Mouse (Mus musculus) embryo, embryonic 11 days (tissue): ENCODE results near the gene 4932414N04Rik.
A peak's percentile ranks its signal among the peaks of the same experiment; 100 is the strongest.
"Not testable (repeated sequence)": the region's sequence is repeated elsewhere in the genome, so short reads cannot be mapped to it uniquely, and the experiment has no call there.

ENCODE experiments used
- DNase-seq: peaks from one replicate; pipeline ENCODE4 v3.0.0-alpha.2; 2015

The 4932414N04Rik gene

DNA sequence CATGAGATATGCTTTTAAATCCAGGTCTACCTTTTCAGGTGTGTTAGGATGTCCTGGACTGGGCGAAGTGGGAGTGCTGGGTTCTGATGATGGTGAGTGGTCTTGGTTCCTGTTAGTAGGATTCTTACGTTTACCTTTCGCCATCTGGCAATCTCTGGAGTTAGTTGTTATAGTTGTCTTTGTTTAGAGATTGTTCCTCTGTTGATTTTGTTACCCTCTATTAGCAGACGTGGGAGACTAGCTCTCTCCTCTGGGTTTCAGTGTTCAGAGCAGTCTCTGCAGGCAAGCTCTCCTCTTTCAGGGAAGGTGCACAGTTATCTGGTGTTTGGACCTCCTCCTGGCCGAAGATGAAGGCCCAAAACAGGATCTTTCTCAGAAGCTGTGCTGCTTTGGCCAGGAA is at the start of gene 4932414N04Rik:
Gene 4932414N04Rik, plus strand, starts transcription at position 301 of the 400 bp plus-strand sequence.
- DNase-seq, result not testable (repeated sequence)

DNA sequence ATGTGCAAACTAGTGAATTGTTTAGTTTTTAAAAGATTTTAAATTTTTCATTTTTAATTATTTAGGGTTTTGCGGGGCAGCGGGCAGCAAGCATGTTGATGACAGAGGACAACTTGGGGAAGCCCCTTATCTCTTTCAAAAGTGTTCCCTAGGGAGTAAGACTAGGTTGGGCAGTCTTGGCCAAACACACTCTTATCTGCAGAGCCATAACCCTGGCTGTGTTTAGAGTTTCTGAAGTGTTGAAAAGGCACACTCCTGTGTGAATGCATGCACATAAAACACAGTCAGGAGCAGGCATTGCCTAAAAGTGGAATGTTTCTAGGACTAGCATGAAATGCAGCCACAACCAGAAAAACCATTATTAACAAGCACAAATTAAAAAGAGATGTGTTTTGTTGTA is 75.9 kb downstream of the 4932414N04Rik start:
- DNase-seq, result no peak

DNA sequence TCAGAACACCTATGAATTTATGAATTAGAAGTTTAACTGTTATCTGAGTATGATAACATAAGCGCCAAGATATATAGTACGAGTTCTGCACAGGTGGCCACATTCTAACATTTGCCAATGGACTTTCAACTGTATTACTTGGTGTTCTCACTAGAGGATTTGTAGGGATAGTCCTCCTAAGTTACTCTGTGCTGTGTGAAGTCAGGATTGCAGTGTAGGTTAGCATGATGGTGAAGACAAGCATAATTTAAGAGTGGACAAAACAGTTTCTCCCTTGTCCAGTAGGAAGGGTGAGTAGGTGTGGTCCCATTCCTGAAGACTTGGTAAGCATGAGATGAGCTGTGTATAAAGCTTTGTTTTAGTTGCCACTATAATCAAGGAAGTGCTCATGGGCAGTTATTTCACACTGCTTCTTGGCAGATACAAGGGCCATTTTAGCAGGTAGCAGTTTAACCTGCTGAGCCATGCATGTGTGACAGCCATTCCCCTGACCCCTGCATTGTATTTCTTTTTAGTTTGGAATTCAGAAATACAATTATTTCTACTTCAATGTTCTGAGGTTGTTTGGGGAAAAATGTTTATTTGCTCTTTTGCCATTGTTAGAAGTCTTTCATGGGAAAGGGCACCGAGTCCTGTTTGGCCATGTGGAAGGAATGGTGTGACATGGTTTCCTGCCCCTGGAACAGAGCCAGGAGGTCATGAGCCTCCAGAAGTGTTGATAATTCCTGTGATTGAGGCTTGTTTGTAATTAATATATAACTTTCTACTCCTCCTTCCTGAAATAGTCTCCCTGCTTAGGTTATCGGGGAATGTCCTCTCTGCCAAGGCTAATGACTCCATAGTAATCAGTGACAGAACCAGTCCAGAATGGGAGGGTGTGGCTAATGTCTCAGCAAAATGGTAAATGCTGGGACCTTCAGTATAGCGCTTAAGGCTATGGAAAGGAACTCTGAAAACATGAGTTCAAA is 83.8 kb downstream of the 4932414N04Rik start:
- no peak for DNase-seq

DNA sequence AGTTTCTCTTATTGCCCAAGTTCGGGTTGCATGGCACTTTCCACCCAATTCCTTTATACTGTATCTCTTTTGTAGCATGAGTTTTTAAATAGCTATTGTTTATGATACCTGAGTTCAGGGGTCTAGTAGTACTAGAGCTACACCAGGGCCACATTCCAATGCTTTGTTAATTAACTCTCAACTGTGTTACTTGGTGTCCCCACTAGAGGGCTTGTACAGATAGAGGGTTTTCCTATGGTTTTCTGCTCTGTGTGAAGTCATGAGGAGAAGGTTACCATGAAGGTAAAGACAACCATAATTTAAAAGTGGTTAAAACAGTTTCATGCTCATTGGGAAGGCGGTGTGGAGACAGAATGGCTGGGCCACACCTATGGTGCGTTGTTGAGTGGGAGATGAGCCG is 88.3 kb downstream of the 4932414N04Rik start:
- peak; percentile 43 for DNase-seq

DNA sequence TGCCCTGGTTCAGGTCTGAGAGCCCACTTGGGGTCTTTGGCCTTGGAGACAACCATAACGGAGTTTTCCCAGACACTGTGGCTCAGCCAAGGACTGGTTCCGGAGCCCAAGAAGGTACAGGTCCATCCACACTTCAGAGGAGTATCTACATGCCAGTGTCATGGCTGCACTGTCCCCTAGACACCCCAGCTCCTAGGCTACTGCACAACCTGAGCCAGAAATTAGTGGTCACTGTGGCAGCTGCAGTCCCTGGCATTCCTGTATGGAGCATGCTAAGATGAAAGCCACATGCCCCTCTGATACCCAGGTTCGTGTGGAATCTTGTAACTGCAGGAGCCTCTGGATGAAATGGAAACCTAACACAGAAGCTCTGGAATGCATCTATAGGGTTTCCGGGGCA is 99.9 kb downstream of the 4932414N04Rik start:
- DNase-seq, result no peak

DNA sequence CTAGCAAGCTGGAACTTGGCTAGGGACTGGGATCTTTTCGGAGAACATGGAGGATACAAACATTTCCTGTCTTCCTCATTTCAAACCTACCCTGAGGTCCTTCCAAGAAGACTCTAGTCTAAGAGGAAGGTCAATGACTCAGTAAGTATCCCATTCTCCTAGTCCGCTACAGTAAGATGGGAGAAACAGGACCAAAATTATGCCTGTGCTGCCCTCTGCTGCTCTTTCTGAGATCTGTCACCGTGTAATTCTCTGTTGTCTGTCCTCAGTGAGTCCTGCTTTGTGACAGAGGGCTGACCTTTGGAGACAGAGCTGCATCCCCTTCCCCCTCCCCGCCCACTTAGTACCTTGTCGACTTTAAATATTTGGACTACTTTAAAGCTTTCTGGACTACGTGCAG is 100.5 kb downstream of the 4932414N04Rik start:
- DNase-seq, result peak; percentile 66

DNA sequence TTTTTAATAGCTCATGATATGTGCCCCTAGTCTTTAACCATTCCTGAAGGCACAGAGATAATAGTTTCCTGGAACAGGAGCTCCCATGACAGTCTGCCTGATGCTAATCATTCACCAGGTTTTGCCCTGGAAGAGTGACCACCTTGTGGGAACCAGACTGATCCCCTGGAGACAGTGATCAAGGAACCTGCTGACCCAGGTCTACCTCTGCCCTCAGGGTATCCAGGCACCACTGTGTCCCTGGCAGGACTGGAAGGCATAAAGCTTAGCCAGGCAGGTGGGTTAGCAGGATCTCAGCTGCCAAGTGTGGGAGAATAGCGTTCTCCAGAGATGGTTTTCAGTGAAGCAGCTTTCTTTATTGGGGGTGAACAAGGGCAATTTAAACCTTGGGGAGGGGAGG is 109.1 kb downstream of the 4932414N04Rik start:
- no peak for DNase-seq

DNA sequence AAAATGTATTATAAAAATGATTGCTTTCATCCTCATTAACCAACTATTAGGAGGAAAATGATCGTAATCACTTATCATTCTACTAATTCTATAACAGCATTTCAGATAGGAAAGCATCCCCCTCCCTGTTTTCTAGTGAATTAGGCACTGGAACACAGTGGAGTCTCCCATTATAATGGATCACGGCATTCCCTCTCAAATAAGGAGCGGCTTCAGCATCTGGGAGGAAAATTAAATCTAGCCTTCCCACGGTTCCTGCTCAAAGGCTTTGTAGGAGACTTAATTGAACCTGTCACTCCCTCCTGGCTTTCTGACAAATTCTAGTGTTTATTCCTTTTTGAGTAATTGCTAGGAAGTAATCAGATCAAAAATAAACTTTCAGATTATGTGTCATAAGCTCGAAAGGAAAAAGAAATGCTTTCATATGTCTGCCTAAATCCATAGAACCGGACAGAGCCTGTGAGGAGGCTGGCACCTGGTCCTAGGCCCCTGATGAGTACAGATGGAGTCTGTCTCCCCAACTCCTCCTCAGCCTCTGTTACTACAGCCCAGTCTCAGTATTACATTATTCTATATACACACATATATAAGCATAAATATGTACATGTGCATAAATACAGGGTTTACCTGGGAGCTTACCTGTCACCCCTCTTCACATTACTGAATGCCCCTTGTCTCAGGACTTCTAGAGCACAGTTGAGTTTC is 111.1 kb downstream of the 4932414N04Rik start:
- no peak for DNase-seq

DNA sequence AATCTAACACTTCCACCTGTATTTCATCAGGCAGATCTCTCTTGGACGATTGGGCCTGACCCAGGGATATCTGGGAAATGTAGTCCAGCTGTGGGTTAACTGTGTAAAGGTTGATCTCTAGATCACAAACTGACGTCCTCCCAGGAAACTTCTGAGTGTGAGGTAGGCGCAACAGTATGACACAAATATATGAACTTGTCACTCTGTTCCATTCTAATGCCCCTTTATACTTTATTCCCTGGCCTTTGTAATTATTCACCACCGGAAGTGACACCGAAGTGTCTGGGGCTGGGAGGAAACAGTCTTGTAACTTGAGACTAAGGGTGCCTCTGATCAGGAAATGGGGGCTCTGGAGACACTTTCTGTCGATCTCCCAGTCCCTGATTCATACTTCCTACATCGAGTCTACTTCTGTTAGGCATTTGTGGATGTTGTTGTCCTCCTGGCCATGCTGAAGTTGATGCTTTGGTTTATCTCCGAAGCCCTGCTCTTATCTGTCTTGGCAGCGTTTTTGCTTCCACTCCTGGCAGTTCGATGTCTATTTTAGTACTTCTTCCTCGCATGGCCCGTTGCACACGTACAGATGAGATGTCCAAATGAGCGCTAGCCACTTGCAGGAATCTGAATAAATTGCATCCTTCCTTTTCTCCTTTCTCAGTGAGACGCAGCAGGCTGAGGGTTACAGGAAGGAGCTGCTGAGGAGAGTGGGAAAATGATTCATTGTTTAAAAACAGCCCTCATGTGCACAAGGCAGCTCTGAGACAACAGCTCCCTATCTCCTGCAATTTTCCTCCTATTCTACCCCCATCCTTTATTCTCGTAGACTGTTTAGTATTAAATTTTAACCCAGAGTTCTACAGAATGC is 126.2 kb downstream of the 4932414N04Rik start:
- DNase-seq, result peak; percentile 40

DNA sequence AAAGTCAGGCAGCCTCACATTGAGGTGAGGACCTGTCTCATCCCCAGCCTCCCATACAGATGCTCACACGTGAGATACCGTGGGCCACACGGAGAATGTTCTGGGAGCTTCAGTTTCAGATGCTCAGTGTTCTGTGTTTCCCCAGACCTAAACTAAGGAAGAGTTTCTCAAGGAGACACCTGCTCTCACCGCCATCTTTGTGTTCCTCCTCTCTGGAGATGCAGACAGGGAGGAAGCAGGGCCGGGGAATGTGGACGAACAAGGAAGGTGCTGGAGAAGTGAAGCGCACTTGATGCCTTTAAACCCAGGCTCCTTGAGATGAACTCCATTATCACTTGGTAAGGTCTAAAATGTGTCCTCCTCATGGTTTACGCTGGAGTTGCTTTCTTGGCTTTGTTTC is 127.4 kb downstream of the 4932414N04Rik start:
- not testable (repeated sequence) for DNase-seq

DNA sequence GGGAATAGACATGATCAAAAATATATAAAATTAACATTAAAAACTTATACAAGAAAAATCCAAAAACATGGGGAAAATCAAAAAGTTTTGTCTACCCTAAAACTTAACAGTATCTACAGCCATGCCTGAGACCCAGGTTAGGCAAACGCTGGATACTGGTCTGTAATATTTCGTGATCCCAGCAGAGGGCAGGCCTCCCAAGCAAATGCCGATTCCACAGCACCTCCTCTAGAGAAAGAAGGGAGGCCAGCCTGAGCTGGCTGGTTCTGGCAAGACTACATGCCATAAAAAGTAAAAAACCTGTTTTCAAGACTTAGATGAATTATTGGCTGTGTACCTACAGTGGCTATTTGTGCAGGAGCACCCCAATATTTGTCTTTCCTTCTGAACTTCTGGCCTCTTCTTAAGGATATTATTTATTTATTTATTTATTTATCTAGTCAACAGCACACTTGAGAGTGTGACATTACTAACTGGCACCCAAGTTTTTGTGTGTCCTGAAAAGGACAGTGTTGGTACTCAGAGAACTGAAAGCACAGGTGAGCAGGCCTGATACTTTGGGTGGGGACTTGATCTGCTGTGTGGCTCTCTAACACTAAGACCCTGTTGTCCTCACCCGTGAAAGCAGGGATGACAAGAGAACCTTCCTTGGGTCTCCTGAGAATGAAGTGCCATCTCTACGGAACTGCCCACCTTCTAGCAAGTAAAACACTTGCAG is 128.6 kb downstream of the 4932414N04Rik start:
- peak; percentile 83 for DNase-seq

DNA sequence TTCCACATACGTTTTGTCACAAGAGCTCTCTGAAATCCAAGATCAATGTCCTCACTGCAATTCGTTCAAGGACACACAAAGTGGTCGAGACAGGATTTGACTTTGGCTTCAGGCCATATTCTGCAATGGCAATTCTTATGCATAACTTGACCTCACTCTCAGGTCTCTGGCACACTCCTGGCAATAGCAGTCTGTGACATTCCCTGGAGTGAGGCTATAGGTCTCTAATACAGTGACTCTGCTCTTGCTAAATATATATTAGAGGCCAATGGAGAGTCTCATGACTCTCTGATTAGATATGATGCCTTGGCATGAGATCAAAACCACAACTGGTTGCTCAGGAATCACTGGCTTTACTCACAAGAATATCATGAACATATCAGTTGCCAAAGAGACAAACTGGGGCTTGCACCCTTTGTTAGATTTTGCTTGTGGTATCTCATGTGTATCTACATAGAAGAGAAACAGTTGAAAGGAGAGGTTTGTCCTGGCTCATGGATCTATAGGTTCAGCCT is 130.9 kb downstream of the 4932414N04Rik start:
- DNase-seq, result no peak

DNA sequence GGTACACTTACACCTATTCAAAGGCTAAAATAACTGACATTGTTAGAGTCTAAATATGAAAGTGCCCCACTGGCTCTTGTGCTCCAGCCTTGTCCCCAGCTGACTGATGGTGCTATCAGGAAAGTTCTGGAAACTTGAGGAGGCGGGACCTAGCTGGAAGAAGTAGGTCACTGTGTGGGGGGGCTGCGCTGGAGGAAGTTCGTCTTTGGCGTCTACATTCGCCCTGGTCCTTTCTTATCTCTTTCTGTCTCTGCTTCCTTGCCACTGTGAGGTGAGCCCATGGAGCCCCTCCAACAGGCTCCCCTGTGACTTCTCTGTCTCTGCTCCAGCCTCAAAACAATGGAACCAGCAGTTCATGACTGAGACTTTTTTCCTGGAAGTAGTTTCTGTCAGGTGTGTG is 136.0 kb downstream of the 4932414N04Rik start:
- no peak for DNase-seq

DNA sequence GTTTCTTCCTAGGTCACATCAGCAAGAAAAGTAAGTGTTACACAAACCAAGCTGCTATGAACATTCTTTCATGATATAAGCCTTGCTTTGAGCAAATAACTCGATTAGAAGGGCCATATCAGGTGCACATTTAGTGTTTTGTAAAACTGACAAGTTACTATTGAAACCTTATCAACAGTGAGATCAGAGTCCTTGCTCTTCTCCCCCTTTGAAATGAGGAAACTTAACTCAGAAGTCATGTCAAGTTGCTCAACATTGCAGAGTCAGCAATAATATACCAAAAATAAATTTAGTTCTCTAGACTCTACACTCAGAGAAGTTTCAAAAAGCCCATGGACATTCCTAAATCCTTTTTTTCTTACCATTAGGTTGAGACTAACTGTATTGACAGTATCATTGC is 137.2 kb downstream of the 4932414N04Rik start:
- DNase-seq, result no peak

DNA sequence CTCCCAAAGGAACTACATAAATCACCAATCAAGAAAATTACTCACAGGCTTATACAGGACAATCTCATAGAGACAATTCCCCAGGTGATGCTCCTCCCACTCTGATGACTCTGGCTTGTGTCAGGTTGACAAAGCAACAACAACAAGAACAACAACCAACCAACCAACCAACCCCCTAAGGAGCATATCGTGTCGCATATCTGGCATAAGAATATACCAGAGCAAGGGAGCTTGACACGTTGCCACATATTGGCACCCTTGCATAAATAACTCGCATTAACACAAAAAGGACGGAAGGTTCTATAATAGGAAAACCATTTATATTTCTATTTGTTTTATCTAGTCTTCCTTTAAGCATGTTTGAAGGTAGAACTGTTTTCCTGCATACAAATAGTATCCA is 137.9 kb downstream of the 4932414N04Rik start:
- no peak for DNase-seq

DNA sequence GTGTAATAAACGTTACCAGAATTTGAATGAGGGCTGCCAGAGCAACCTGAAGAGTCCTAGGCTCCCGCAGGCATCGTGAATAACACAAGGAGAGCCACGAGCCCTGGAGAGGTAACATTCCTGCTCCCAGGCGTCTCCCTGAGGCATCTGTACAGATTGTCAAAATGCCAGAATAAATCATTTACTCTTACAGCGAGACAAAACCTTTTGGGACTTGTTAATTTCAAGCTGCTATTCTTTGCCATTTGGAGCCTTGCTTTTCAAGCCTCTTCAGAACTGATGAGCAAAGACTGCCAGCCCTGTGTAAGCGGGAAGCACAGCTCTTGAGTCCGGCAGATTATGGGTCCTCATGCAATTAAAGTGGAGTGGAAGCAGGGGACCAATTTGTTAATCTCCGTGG is 138.3 kb downstream of the 4932414N04Rik start:
- no peak for DNase-seq

DNA sequence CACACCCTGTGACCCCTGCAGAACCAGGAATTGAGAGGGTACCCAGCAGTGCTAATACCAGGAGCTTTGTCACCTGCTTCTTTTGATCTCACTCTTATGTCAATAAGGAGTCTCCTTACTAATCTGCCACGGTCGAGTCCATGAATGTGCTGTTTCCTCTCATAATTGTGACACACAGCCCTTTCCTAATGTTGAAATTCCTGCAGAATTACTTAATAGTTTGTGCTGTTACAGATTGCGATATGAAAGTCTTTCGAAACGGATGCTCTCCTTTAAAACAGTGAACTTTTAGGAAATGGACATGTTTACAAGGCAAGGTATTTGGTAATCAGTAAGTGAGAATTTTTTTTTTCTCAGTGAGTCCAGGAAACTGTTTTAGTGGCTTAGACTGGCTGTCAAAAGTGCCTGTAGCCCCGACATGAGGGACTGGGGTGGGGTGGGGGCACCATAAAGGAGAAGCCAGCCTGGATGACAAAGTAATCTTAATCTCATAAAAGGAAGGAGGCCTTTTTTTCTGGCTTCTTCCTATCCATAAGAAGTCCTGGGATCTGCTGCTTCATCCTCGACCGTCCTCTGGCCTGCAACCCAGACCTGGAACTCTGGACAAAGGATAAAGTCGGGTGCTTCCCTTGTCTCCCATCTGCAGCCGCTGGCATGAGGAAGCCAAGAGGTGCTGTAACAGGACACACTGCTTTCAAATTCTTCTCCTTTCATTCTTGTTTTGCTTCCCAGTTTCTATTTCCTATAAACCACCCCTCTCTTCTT is 139.9 kb downstream of the 4932414N04Rik start:
- no peak for DNase-seq

DNA sequence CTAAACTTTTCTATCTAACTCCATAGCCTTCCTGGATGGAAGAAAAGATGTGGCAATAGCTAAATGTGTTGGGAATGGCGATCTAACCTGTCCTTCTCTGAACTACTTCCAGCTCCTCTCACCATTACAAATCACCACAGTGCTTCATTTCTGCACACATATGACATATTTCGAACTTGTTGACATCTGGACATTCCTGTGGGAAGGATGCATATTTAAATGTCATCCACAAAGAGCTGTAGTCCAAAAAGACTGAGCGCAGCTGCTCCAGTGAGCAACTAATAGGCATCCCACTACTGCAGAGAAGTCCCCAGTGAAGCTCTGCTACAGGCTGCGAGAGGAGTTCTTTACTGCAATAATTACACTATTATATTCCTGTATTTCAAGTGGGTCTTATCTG is 140.8 kb downstream of the 4932414N04Rik start:
- no peak for DNase-seq
